Mouse (Mus musculus): ENCODE results near the gene Plppr3. TPM values are rescaled to one million over a fixed set of nuclear protein-coding genes. Genes with fewer than 3 reads are reported as not detected.

The Plppr3 gene
- polyA plus RNA-seq, 1 experiment from 2014 or later: 32.4 TPM

DNA sequence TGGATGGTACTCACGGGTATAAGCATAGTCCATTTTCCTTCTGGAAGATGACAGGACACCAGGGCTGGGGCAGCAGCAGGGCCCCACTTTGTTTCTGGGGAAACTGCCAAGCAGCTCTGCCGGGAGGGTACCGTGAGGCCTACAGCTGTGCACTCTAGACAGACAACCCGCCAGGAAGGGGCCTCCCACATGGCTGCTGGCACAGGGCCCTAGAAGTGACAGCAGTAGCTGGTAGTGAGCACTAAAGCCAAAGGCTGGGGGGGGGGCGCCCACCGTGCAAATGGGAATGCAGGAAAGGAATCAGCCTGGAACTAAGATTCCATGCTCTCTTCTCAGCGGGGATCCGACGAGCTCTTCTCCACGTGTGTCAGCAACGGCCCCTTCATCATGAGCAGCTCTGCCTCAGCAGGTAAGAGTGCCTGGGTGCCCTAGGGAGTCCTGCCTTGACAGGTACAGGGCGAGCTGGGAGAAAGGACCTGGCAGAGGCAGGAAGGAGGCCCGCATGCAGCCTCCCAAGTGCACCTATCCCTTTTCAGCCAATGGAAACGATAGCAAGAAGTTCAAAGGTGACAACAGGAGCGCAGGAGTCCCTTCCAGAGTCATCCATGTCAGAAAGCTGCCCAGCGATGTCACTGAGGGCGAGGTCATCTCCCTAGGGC, 15.9 kb downstream of the Plppr3 start:
- Histone ChIP-seq H3K9ac (ENCODE audit: low read depth, low read length) (peak overlapping the region; percentile 99), H3K27ac (replicated peaks; ENCODE audit: low read depth, low read length) (0 out of 2 replicates have a peak overlapping the region, but pooled peaks have one; percentile 7), H3K4me2 (ENCODE audit: low read depth, low read length) (peak overlapping the region; percentile 99), H3K36me3 (ENCODE audit: control insufficient read depth, insufficient read depth, low read length) (peaks cover 75% of the 10 kb centered on the region), H3K9me3 (ENCODE audit: control insufficient read depth, low read length) (no peaks in the 10 kb centered on the region), H3K4me1 (ENCODE audit: control insufficient read depth, insufficient read depth, low read length) (peaks cover 27% of the 10 kb centered on the region), H3K27me3 (replicated peaks; ENCODE audit: control insufficient read depth, insufficient read depth, low read length) (no peaks in the 10 kb centered on the region), H3K4me3 (ENCODE audit: low read depth, low read length) (peak overlapping the region; percentile 96)
- ATAC-seq (ENCODE audit: low read depth): no peak
- 33% methylated on average over 11 of the region's 17 CpGs for WGBS
- DNase-seq (ENCODE audit: low spot score): peak; percentile 94

DNA sequence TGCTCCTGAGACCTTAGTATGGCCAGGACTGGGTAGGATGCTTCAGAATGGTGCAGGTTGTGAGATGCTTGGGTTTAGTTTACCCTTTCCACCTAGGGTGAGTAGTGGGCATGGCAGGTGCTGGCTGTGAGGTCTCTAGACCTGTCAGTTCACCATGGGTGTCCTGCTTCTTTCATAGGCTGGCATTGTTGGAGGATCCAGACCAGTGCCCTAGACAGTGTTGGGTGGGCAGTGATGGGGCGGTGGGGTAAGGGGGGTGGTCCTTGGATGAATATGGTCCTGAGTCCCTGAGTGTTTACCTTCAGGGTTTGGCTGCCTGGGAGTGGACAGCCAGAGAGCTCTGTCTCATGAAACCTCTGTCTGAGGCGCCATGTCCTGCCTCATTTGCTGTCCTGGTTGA, 16.5 kb downstream of the Plppr3 start:
- Histone ChIP-seq H3K4me3 (ENCODE audit: low read depth, low read length) (peak overlapping the region; percentile 96), H3K4me2 (ENCODE audit: low read depth, low read length) (peak overlapping the region; percentile 99), H3K27me3 (replicated peaks; ENCODE audit: control insufficient read depth, insufficient read depth, low read length) (no peaks in the 10 kb centered on the region), H3K9me3 (ENCODE audit: control insufficient read depth, low read length) (no peaks in the 10 kb centered on the region), H3K4me1 (ENCODE audit: control insufficient read depth, insufficient read depth, low read length) (peaks cover 29% of the 10 kb centered on the region), H3K36me3 (ENCODE audit: control insufficient read depth, insufficient read depth, low read length) (peaks cover 68% of the 10 kb centered on the region), H3K27ac (replicated peaks; ENCODE audit: low read depth, low read length) (0 out of 2 replicates have a peak overlapping the region, but pooled peaks have one; percentile 7), H3K9ac (ENCODE audit: low read depth, low read length) (peak overlapping the region; percentile 99)
- ATAC-seq (ENCODE audit: low read depth) (no peak), DNase-seq (ENCODE audit: low spot score) (no peak)
- WGBS: 85% methylated on average over 2 of the region's 2 CpGs

DNA sequence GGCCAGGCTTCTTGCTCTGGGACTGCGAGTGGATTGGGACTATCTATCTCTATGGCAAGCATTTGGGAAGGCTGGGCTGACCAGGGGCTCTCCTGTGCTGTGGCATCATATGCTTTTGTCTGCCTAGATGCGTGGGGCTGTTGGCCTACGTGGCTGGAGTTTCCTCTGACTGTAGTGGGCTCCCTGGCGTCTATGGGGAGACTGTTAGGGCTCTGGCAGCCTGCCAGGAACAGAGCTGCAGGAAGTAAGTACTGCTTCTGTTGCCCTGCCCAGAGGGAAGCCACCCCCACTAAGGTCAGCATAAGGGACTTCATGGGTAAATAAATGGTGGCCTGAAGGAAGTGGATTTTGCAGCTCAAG, 17.0 kb downstream of the Plppr3 start:
- Histone ChIP-seq H3K9ac (ENCODE audit: low read depth, low read length) (peak overlapping the region; percentile 99), H3K4me3 (ENCODE audit: low read depth, low read length) (peak overlapping the region; percentile 96), H3K27me3 (replicated peaks; ENCODE audit: control insufficient read depth, insufficient read depth, low read length) (no peaks in the 10 kb centered on the region), H3K27ac (replicated peaks; ENCODE audit: low read depth, low read length) (peak overlapping the region; percentile 100), H3K9me3 (ENCODE audit: control insufficient read depth, low read length) (no peaks in the 10 kb centered on the region), H3K4me2 (ENCODE audit: low read depth, low read length) (peak overlapping the region; percentile 99), H3K4me1 (ENCODE audit: control insufficient read depth, insufficient read depth, low read length) (peaks cover 34% of the 10 kb centered on the region), H3K36me3 (ENCODE audit: control insufficient read depth, insufficient read depth, low read length) (peaks cover 64% of the 10 kb centered on the region)
- ATAC-seq (ENCODE audit: low read depth) (no peak), DNase-seq (ENCODE audit: low spot score) (peak; percentile 85)
- 22% methylated on average over 4 of the region's 4 CpGs for WGBS

DNA sequence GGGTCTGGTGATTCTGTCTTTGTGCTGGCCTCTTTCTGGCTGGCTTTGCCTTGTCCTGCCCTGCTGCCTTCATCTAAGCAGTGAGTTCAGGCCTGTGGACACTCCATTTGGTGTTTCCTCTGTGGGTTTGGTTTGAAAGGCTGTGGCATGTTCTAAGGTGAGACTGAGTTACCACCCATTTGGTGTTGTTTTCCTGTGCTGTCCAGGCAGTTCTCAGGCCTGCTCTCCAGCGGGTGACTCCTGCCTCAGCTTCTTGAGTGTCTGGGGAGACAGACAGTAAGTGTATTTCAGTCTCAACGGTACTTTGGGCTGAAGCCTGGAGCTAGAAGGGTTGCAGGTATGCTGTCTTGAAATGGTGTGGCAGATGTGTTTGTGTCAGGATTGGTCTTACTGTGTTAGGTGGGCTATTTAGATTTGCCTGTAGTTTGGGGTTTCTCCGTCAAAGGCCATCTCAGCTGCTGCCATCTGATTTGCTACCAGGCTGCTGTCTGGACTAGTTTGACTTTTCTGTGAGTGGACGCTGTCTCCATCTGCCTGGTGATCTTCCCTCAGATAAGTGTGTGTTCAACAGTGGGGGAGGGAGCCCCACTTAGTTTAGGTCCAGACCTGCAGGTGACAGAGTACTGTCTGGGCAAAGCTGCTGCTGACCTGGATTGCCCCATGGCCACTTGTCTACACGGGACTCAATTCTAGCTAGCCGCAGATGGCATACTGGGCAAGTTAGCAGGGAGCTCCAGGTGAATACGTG, 17.6 kb downstream of the Plppr3 start:
- Histone ChIP-seq H3K36me3 (ENCODE audit: control insufficient read depth, insufficient read depth, low read length) (peaks cover 58% of the 10 kb centered on the region), H3K4me3 (ENCODE audit: low read depth, low read length) (peak overlapping the region; percentile 96), H3K4me2 (ENCODE audit: low read depth, low read length) (peak overlapping the region; percentile 99), H3K9me3 (ENCODE audit: control insufficient read depth, low read length) (no peaks in the 10 kb centered on the region), H3K27me3 (replicated peaks; ENCODE audit: control insufficient read depth, insufficient read depth, low read length) (no peaks in the 10 kb centered on the region), H3K27ac (replicated peaks; ENCODE audit: low read depth, low read length) (peak overlapping the region; percentile 100), H3K4me1 (ENCODE audit: control insufficient read depth, insufficient read depth, low read length) (peaks cover 40% of the 10 kb centered on the region), H3K9ac (ENCODE audit: low read depth, low read length) (peak overlapping the region; percentile 99)
- ATAC-seq (ENCODE audit: low read depth) (no peak), DNase-seq (ENCODE audit: low spot score) (no peak)
- 32% methylated on average over 7 of the region's 7 CpGs for WGBS

DNA sequence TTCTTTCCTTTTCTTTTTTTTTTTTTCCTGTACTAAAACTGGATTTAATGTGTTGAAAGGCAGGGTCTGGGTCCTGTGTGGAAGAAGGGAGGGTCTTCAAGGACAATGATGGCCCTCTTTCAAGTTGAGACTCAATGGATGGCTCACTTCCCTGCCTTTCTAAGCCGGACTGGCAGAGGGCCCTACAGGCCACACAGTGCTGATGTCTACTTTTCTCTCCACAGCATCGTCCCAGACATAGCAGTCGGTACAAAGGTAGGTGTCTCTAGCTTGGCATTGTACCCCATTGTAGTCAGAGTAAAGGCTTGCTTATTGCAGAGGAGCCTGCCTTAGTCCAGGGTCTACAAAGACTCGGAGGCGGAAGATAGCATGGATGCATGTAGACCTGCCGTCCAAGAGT, 18.2 kb downstream of the Plppr3 start:
- ATAC-seq (ENCODE audit: low read depth) (no peak), DNase-seq (ENCODE audit: low spot score) (no peak)
- Histone ChIP-seq H3K9me3 (ENCODE audit: control insufficient read depth, low read length) (no peaks in the 10 kb centered on the region), H3K4me1 (ENCODE audit: control insufficient read depth, insufficient read depth, low read length) (peaks cover 46% of the 10 kb centered on the region), H3K9ac (ENCODE audit: low read depth, low read length) (peak overlapping the region; percentile 99), H3K4me2 (ENCODE audit: low read depth, low read length) (peak overlapping the region; percentile 99), H3K4me3 (ENCODE audit: low read depth, low read length) (peak overlapping the region; percentile 96), H3K36me3 (ENCODE audit: control insufficient read depth, insufficient read depth, low read length) (peaks cover 52% of the 10 kb centered on the region), H3K27ac (replicated peaks; ENCODE audit: low read depth, low read length) (peak overlapping the region; percentile 100; the same call in 1 of the 2 replicates), H3K27me3 (replicated peaks; ENCODE audit: control insufficient read depth, insufficient read depth, low read length) (no peaks in the 10 kb centered on the region)
- 30% methylated on average over 6 of the region's 6 CpGs for WGBS

DNA sequence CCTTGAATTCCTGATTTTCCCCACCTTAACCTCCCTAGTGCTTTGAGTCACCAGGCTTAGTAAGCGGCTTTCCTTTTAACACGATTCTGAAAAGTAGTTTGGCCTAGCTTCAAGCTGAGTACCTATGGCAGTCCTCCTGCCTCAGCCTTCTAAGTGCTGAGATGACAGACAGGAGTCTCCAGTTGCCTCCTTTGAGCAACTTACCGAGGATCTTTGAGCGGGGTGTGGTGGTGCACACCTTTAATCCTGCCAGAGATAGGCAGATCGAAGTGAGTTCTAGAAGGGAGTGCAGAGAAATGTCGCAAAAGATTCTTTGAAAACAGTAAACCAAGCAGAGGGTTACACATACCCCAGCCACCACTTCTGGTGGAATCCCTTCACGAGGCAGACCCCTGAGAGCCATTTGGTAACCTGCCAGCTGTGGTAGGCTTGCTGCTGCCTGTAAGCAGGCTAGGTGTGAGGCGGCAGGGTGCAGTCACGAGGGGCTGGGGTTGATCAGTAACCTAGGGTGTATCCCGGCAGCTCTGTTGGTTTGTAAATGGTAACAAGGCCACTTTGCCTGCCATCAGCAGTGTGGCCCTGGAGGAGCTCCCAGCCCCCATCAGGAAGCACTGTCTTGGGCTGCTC, 18.8 kb downstream of the Plppr3 start:
- DNase-seq (ENCODE audit: low spot score): peak; percentile 59
- Histone ChIP-seq H3K27ac (replicated peaks; ENCODE audit: low read depth, low read length) (peak overlapping the region; percentile 100), H3K4me1 (ENCODE audit: control insufficient read depth, insufficient read depth, low read length) (peaks cover 48% of the 10 kb centered on the region)

DNA sequence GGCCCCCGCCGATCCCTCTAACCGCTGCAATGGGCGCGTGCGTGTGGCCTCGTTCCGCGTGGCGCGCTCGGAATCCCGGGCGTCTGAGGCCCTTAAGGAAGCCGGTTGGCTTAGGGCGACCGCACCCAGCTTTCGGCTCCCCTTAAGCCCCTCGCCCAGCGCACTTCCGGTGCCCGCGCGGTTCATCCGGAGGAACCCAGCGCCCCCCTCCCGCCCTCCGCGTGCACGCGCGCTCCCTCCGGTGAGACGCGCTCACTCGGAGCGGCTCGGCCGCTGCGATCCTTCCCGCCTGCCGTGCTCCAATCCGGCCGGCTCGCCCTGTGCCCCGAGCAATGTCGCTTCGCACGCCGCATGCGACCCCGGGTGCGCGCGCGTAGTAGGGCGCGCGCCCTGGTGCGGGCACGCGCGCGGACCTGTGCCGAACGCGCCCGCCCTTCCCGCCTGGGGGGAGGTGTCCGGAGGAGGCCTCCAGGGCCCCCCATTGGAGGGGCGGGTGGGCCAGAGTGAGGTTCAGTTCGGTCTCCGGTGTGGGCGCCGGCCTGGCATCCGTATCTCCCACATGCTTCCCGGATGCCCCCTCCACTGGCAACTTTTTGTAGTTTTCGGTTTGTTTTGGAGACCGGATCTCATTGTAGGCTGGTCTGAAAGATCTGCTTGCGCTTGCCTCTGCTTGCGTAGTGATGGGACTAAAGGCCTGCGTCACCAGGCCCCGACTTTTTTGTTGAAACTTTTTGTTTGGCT, 19.5 kb downstream of the Plppr3 start:
- ATAC-seq (ENCODE audit: low read depth) (peak; percentile 30), DNase-seq (ENCODE audit: low spot score) (peak; percentile 87)
- peak overlapping the region; percentile 99 for H3K4me2 ChIP-seq (ENCODE audit: low read depth, low read length)
- H3K4me3 ChIP-seq (ENCODE audit: low read depth, low read length): peak overlapping the region; percentile 96
- H3K36me3 ChIP-seq (ENCODE audit: control insufficient read depth, insufficient read depth, low read length): peaks cover 39% of the 10 kb centered on the region
- H3K9me3 ChIP-seq (ENCODE audit: control insufficient read depth, low read length): no peaks in the 10 kb centered on the region
- peaks cover 48% of the 10 kb centered on the region for H3K4me1 ChIP-seq (ENCODE audit: control insufficient read depth, insufficient read depth, low read length)
- H3K9ac ChIP-seq (ENCODE audit: low read depth, low read length): peak overlapping the region; percentile 99
- peak overlapping the region; percentile 100 for H3K27ac ChIP-seq (replicated peaks; ENCODE audit: low read depth, low read length)
- no peaks in the 10 kb centered on the region for H3K27me3 ChIP-seq (replicated peaks; ENCODE audit: control insufficient read depth, insufficient read depth, low read length)
- WGBS: 0% methylated on average over 27 of the region's 83 CpGs

More for the DNA sequence above, 18.8 kb downstream of the Plppr3 start:
- H3K4me2 ChIP-seq (ENCODE audit: low read depth, low read length): peak overlapping the region; percentile 99
- peak overlapping the region; percentile 99 for H3K9ac ChIP-seq (ENCODE audit: low read depth, low read length)
- 2% methylated on average over 8 of the region's 10 CpGs for WGBS
- peak overlapping the region; percentile 96 for H3K4me3 ChIP-seq (ENCODE audit: low read depth, low read length)
- no peaks in the 10 kb centered on the region for H3K9me3 ChIP-seq (ENCODE audit: control insufficient read depth, low read length)
- ATAC-seq (ENCODE audit: low read depth): no peak
- H3K27me3 ChIP-seq (replicated peaks; ENCODE audit: control insufficient read depth, insufficient read depth, low read length): no peaks in the 10 kb centered on the region
- peaks cover 46% of the 10 kb centered on the region for H3K36me3 ChIP-seq (ENCODE audit: control insufficient read depth, insufficient read depth, low read length)
